Mouse (Mus musculus) kidney, embryonic 15.5 days (tissue): ENCODE data around the gene Tnni3k. TPM values are rescaled to one million over a fixed set of nuclear protein-coding genes. Genes with fewer than 3 reads are reported as not detected.

Experiments used
- ATAC-seq: fragments of 200-750 bp; cut with Nextera tagmentation; replicated peaks from 2 replicates; pipeline ENCODE4 v1.8.0; 2017; ENCODE audit warnings: moderate TSS enrichment; ENCODE audit not compliant: low FRiP score
- H3K27ac ChIP-seq: fragments of 300-500 bp; sonication (generic); 2 replicates; pipeline ENCODE4 v1.5.1; 2015; ENCODE audit warnings: mild to moderate bottlenecking, inconsistent platforms
- H3K27me3 ChIP-seq: fragments of 300-500 bp; sonication (generic); 2 replicates; pipeline ENCODE4 v1.6.1; 2015; ENCODE audit warnings: inconsistent platforms
- H3K36me3 ChIP-seq: fragments of 300-500 bp; sonication (generic); 2 replicates; pipeline ENCODE4 v1.6.1; 2015; ENCODE audit warnings: inconsistent platforms
- H3K4me1 ChIP-seq: fragments of 300-500 bp; sonication (generic); 2 replicates; pipeline ENCODE4 v1.6.1; 2015; ENCODE audit warnings: inconsistent platforms
- H3K4me2 ChIP-seq: fragments of 300-500 bp; sonication (generic); 2 replicates; pipeline ENCODE4 v1.6.1; 2015; ENCODE audit warnings: moderate library complexity, mild to moderate bottlenecking, inconsistent platforms
- H3K4me3 ChIP-seq: fragments of 300-500 bp; sonication (generic); replicated peaks from 2 replicates; pipeline ENCODE4 v1.5.1; 2015; ENCODE audit warnings: mild to moderate bottlenecking, inconsistent platforms
- H3K9ac ChIP-seq: fragments of 300-500 bp; sonication (generic); 2 replicates; pipeline ENCODE4 v1.6.1; 2015; ENCODE audit warnings: mild to moderate bottlenecking, inconsistent platforms
- H3K9me3 ChIP-seq: fragments of 300-500 bp; sonication (generic); replicated peaks from 2 replicates; pipeline ENCODE4 v1.6.1; 2016; ENCODE audit warnings: inconsistent platforms
- WGBS: fragments of 180-500 bp; shearing (Covaris S2); methylation state at CpG from one replicate; pipeline ENCODE4 v1.1.7; 2015; ENCODE audit warnings: mixed read lengths; 5-methylcytosine and 5-hydroxymethylcytosine counted together
- polyA plus RNA-seq: library from polyadenylated mRNA; unstranded; fragments of >200 nt; fragmentation: Nextera tagmentation; extraction: Ambion mirVana; gene quantifications from 2 replicates; pipeline ENCODE4 v1.2.1, GENCODE M21; 2015

The Tnni3k gene
- polyA plus RNA-seq, 1 experiment from 2014 or later = not detected

GRCm38 (mm10) chr3:155039012-155039836 is 16.0 kb downstream of the Tnni3k start:
- H3K9me3 ChIP-seq = no peaks in the 10 kb centered on the region
- no peaks in the 10 kb centered on the region for H3K27me3 ChIP-seq
- H3K9ac ChIP-seq = no peak overlapping the region
- H3K27ac ChIP-seq = no peak overlapping the region
- H3K4me3 ChIP-seq = no peak overlapping the region
- no peaks in the 10 kb centered on the region for H3K36me3 ChIP-seq
- WGBS = 23% methylated on average over 1 of the region's 1 CpGs
- H3K4me2 ChIP-seq = no peak overlapping the region
- H3K4me1 ChIP-seq = no peaks in the 10 kb centered on the region
- no peak for ATAC-seq

- Histone ChIP-seq H3K4me1 (no peaks in the 10 kb centered on the region), H3K4me2 (no peak overlapping the region), H3K9ac (no peak overlapping the region), H3K36me3 (no peaks in the 10 kb centered on the region), H3K9me3 (no peaks in the 10 kb centered on the region), H3K27me3 (no peaks in the 10 kb centered on the region), H3K4me3 (no peak overlapping the region), H3K27ac (no peak overlapping the region)
- ATAC-seq = no peak
- 81% methylated on average over 7 of the region's 7 CpGs for WGBS
Observed at GRCm38 (mm10) chr3:155034323-155034722, 20.9 kb downstream of the Tnni3k start.

- ATAC-seq = no peak
- 93% methylated on average over 9 of the region's 9 CpGs for WGBS
Observed at GRCm38 (mm10) chr3:155030200-155030599, 25.0 kb downstream of the Tnni3k start.

GRCm38 (mm10) chr3:155002781-155003180 is 52.4 kb downstream of the Tnni3k start:
- Histone ChIP-seq H3K9me3 (no peaks in the 10 kb centered on the region), H3K4me2 (no peak overlapping the region), H3K4me1 (no peaks in the 10 kb centered on the region), H3K9ac (no peak overlapping the region), H3K27me3 (no peaks in the 10 kb centered on the region), H3K4me3 (no peak overlapping the region), H3K36me3 (no peaks in the 10 kb centered on the region), H3K27ac (no peak overlapping the region)
- WGBS = 48% methylated on average over 4 of the region's 4 CpGs
- ATAC-seq = no peak

More at GRCm38 (mm10) chr3:155030200-155030599, 25.0 kb downstream of the Tnni3k start:
- Histone ChIP-seq H3K27me3 (no peaks in the 10 kb centered on the region), H3K9me3 (no peaks in the 10 kb centered on the region), H3K4me1 (no peaks in the 10 kb centered on the region), H3K36me3 (no peaks in the 10 kb centered on the region), H3K4me2 (no peak overlapping the region), H3K4me3 (no peak overlapping the region), H3K9ac (no peak overlapping the region), H3K27ac (no peak overlapping the region)

- ATAC-seq = no peak
- Histone ChIP-seq H3K9ac (no peak overlapping the region), H3K4me2 (no peak overlapping the region), H3K9me3 (no peaks in the 10 kb centered on the region), H3K4me1 (no peaks in the 10 kb centered on the region), H3K4me3 (no peak overlapping the region), H3K27me3 (no peaks in the 10 kb centered on the region), H3K27ac (no peak overlapping the region), H3K36me3 (no peaks in the 10 kb centered on the region)
Observed at GRCm38 (mm10) chr3:155001056-155001455, 54.2 kb downstream of the Tnni3k start.

DNA sequence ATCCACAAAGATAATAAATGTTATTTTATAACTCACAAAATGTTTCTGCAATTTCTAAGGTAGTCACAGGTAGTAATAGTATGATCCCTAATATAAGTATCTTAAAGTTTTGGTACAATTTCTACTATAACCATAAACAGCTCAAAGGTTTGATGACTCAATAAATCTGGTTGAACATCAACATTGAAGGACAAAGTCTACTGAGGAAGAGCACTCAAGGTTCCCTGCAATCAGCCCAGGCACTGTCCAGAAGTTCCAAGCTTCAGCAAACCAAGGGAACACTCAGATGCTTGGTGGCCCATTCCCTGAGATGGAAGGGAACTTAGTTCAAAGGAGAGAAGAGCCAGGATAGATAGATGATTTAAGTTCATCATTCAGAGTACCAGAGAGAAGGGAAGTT is 62.5 kb downstream of the Tnni3k start:
- ATAC-seq = no peak
- H3K27ac ChIP-seq = no peak overlapping the region
- H3K9me3 ChIP-seq = no peaks in the 10 kb centered on the region
- H3K27me3 ChIP-seq = no peaks in the 10 kb centered on the region
- no peak overlapping the region for H3K4me3 ChIP-seq
- no peaks in the 10 kb centered on the region for H3K4me1 ChIP-seq
- no peak overlapping the region for H3K9ac ChIP-seq
- no peaks in the 10 kb centered on the region for H3K36me3 ChIP-seq
- H3K4me2 ChIP-seq = no peak overlapping the region

DNA sequence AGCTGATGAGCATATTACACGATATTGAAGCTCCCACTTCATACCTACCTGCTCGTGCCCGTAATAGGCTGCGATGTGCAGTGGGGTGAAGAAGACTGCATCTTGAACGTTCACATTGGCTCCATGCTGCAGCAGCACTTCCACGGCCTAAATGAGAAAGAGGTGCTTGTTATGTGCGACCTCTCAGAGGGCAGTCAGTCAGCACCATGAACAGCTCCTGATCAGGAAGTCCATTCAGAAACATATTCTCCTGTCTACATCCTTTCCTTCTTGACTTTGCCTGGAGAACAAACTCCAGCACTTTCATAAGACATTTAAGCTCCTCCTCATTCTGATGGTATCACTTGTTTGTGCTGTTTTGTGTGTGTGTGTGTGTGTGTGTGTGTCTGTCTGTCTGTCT is 76.1 kb downstream of the Tnni3k start:
- no peak for ATAC-seq
- no peak overlapping the region for H3K9ac ChIP-seq
- no peaks in the 10 kb centered on the region for H3K27me3 ChIP-seq
- H3K4me2 ChIP-seq = no peak overlapping the region
- H3K27ac ChIP-seq = no peak overlapping the region
- no peak overlapping the region for H3K4me3 ChIP-seq
- H3K9me3 ChIP-seq = no peaks in the 10 kb centered on the region; the same call in 1 of the 2 replicates
- no peaks in the 10 kb centered on the region for H3K4me1 ChIP-seq
- 76% methylated on average over 7 of the region's 7 CpGs for WGBS
- H3K36me3 ChIP-seq = no peaks in the 10 kb centered on the region

- Histone ChIP-seq H3K9me3 (no peaks in the 10 kb centered on the region), H3K4me2 (no peak overlapping the region)
- ATAC-seq = no peak
Observed at GRCm38 (mm10) chr3:154971626-154972025, 83.6 kb downstream of the Tnni3k start.

DNA sequence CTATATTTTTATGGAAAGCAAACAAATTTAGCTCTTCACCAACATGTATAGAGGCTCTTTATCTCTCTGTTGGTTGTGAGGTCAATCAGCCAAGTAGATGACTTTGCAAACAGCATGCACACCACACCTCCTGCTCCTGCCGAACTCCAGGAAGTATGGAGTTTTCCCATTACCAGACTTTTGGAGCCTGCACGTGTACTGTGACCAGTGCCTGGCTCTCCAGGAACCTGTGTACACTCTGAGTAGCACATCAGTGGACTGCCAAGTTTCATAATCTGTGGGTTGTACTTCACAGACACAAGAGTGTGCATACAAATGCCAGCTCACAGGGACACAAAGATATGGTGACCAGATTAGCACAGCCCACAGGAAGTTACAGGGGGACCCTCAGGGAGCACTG is 84.2 kb downstream of the Tnni3k start:
- Histone ChIP-seq H3K27me3 (no peaks in the 10 kb centered on the region), H3K4me1 (no peaks in the 10 kb centered on the region), H3K27ac (no peak overlapping the region), H3K9me3 (no peaks in the 10 kb centered on the region), H3K4me2 (no peak overlapping the region), H3K36me3 (no peaks in the 10 kb centered on the region), H3K9ac (no peak overlapping the region), H3K4me3 (no peak overlapping the region)
- 72% methylated on average over 2 of the region's 2 CpGs for WGBS
- ATAC-seq = no peak

More at GRCm38 (mm10) chr3:154971626-154972025, 83.6 kb downstream of the Tnni3k start:
- Histone ChIP-seq H3K27ac (no peak overlapping the region), H3K4me1 (no peaks in the 10 kb centered on the region), H3K9ac (no peak overlapping the region), H3K36me3 (no peaks in the 10 kb centered on the region), H3K4me3 (no peak overlapping the region), H3K27me3 (no peaks in the 10 kb centered on the region)
- WGBS = 69% methylated on average over 1 of the region's 1 CpGs

GRCm38 (mm10) chr3:154961284-154961683 is 93.9 kb downstream of the Tnni3k start:
- no peak overlapping the region for H3K9ac ChIP-seq
- no peaks in the 10 kb centered on the region for H3K9me3 ChIP-seq
- no peak overlapping the region for H3K4me2 ChIP-seq
- ATAC-seq = no peak
- H3K36me3 ChIP-seq = no peaks in the 10 kb centered on the region
- H3K4me3 ChIP-seq = no peak overlapping the region
- WGBS = 66% methylated on average over 3 of the region's 3 CpGs
- no peaks in the 10 kb centered on the region for H3K4me1 ChIP-seq
- no peaks in the 10 kb centered on the region for H3K27me3 ChIP-seq
- no peak overlapping the region for H3K27ac ChIP-seq

DNA sequence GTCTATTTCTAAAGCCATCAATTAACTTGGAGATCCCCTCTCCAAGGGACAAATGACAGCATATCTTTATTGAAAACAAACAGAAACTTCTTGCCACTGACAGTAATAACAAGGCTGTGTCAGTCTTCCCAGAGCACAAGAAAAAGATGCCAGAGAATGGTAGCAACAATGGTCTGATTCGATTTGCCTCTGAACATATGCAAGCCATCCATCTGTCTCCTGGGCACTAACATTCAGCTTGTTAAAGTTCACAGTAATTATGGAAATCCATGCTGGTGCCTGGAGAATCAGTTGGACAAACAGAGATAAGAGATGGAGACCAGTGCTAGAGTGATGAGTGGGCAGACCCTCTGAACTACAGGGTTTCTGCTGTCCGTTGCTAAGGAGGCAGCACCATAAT is 102.1 kb downstream of the Tnni3k start:
- WGBS = 54% methylated on average over 2 of the region's 2 CpGs
- Histone ChIP-seq H3K4me3 (no peak overlapping the region), H3K36me3 (no peaks in the 10 kb centered on the region), H3K4me1 (no peaks in the 10 kb centered on the region), H3K27me3 (no peaks in the 10 kb centered on the region), H3K4me2 (no peak overlapping the region), H3K27ac (no peak overlapping the region), H3K9me3 (no peaks in the 10 kb centered on the region), H3K9ac (no peak overlapping the region)
- ATAC-seq = no peak

DNA sequence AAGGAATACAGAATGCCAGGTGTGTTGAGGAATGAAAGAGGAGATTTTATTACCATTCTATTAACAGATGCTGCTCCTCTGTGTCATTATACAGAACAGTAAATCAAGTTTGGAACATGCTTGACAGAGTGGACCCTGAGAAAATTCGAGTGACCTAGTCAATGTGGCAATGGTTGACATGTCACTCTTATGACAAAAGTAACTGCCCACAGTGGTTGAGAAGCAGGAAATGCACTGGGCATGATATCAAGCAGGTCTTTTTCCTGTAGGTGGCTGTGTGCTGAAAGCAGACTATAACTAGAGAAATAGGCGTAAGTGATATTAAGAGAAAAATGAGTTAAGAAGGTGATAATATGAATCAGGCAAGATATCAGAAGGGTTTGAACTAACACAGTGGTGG is 105.7 kb downstream of the Tnni3k start:
- 67% methylated on average over 2 of the region's 2 CpGs for WGBS
- H3K4me1 ChIP-seq = no peaks in the 10 kb centered on the region
- no peak overlapping the region for H3K9ac ChIP-seq
- no peak overlapping the region for H3K27ac ChIP-seq
- H3K4me3 ChIP-seq = no peak overlapping the region
- no peaks in the 10 kb centered on the region for H3K9me3 ChIP-seq
- no peaks in the 10 kb centered on the region for H3K36me3 ChIP-seq
- peaks cover 5% of the 10 kb centered on the region; the same call in 1 of the 2 replicates for H3K27me3 ChIP-seq
- ATAC-seq = no peak
- H3K4me2 ChIP-seq = no peak overlapping the region

GRCm38 (mm10) chr3:154945688-154946161 is 109.5 kb downstream of the Tnni3k start:
- Histone ChIP-seq H3K4me3 (no peak overlapping the region), H3K27me3 (peaks cover 5% of the 10 kb centered on the region; the same call in 1 of the 2 replicates), H3K9me3 (no peaks in the 10 kb centered on the region), H3K9ac (no peak overlapping the region), H3K4me2 (no peak overlapping the region), H3K36me3 (no peaks in the 10 kb centered on the region), H3K4me1 (no peaks in the 10 kb centered on the region), H3K27ac (no peak overlapping the region)
- no peak for ATAC-seq
- WGBS = 76% methylated on average over 6 of the region's 6 CpGs
